Mouse (Mus musculus): ENCODE measurements at regions not wholly inside any gene's neighbourhood (a gene's known extent, or its start where the extent isn't known, plus 50 kb on each side); places are given as distances from the start of the nearest gene placed in this dataset.

GRCm38 (mm10) chr2:117819701-117820225, 291.9 kb upstream of the Thbs1 start:
- no peak overlapping the region for H3K4me2 ChIP-seq (replicated peaks; ENCODE audit: low read depth)
- no peaks in the 10 kb centered on the region for H3K9me3 ChIP-seq (ENCODE audit: control insufficient read depth, low read length)
- ATAC-seq (ENCODE audit: low FRiP score, low TSS enrichment) (no peak), DNase-seq (ENCODE audit: low spot score) (no peak)
- no peak overlapping the region for H3K4me3 ChIP-seq (ENCODE audit: low read depth, low read length)
- H3K27ac ChIP-seq (replicated peaks) = no peak overlapping the region
- H3K9ac ChIP-seq (ENCODE audit: low read length) = no peak overlapping the region
- no peaks in the 10 kb centered on the region for H3K27me3 ChIP-seq (ENCODE audit: control insufficient read depth, insufficient read depth, low read length)
- TF ChIP-seq CTCF (IDR thresholded peaks at IDR 0.05; ENCODE audit: low read depth) = no peak
- no peak for TF ChIP-seq EP300 (optimal IDR thresholded peaks at IDR 0.05)
- 64% methylated on average over 3 of the region's 3 CpGs for WGBS
- H3K36me3 ChIP-seq (ENCODE audit: control insufficient read depth, insufficient read depth, low read length) = no peaks in the 10 kb centered on the region
- H3K4me1 ChIP-seq (replicated peaks; ENCODE audit: control insufficient read depth, insufficient read depth) = no peaks in the 10 kb centered on the region

- Histone ChIP-seq H3K27ac (replicated peaks) (no peak overlapping the region), H3K9ac (ENCODE audit: low read length) (no peak overlapping the region), H3K36me3 (ENCODE audit: control insufficient read depth, insufficient read depth, low read length) (no peaks in the 10 kb centered on the region), H3K27me3 (ENCODE audit: control insufficient read depth, insufficient read depth, low read length) (no peaks in the 10 kb centered on the region), H3K4me1 (replicated peaks; ENCODE audit: control insufficient read depth, insufficient read depth) (no peaks in the 10 kb centered on the region), H3K4me3 (ENCODE audit: low read depth, low read length) (no peak overlapping the region), H3K4me2 (replicated peaks; ENCODE audit: low read depth) (no peak overlapping the region), H3K9me3 (ENCODE audit: control insufficient read depth, low read length) (no peaks in the 10 kb centered on the region)
- no peak for TF ChIP-seq EP300 (optimal IDR thresholded peaks at IDR 0.05)
- TF ChIP-seq CTCF (IDR thresholded peaks at IDR 0.05; ENCODE audit: low read depth) = no peak
- ATAC-seq (ENCODE audit: low FRiP score, low TSS enrichment) (no peak), DNase-seq (ENCODE audit: low spot score) (no peak)
Observed at GRCm38 (mm10) chr2:117820708-117821107, 291.0 kb upstream of the Thbs1 start.

GRCm38 (mm10) chr2:117825088-117825487, 286.6 kb upstream of the Thbs1 start:
- Histone ChIP-seq H3K9ac (ENCODE audit: low read length) (no peak overlapping the region), H3K36me3 (ENCODE audit: control insufficient read depth, insufficient read depth, low read length) (no peaks in the 10 kb centered on the region), H3K4me2 (replicated peaks; ENCODE audit: low read depth) (no peak overlapping the region), H3K4me1 (replicated peaks; ENCODE audit: control insufficient read depth, insufficient read depth) (no peaks in the 10 kb centered on the region), H3K4me3 (ENCODE audit: low read depth, low read length) (no peak overlapping the region), H3K9me3 (ENCODE audit: control insufficient read depth, low read length) (no peaks in the 10 kb centered on the region), H3K27me3 (ENCODE audit: control insufficient read depth, insufficient read depth, low read length) (no peaks in the 10 kb centered on the region), H3K27ac (replicated peaks) (no peak overlapping the region)
- 61% methylated on average over 8 of the region's 8 CpGs for WGBS
- DNase-seq (ENCODE audit: low spot score) = no peak
- TF ChIP-seq CTCF (IDR thresholded peaks at IDR 0.05; ENCODE audit: low read depth) (no peak), EP300 (optimal IDR thresholded peaks at IDR 0.05) (no peak)
- ATAC-seq (ENCODE audit: low FRiP score, low TSS enrichment) = no peak

GRCm38 (mm10) chr2:117827278-117827677, 284.4 kb upstream of the Thbs1 start:
- Histone ChIP-seq H3K27me3 (ENCODE audit: control insufficient read depth, insufficient read depth, low read length) (no peaks in the 10 kb centered on the region), H3K27ac (replicated peaks) (no peak overlapping the region), H3K36me3 (ENCODE audit: control insufficient read depth, insufficient read depth, low read length) (no peaks in the 10 kb centered on the region), H3K9ac (ENCODE audit: low read length) (no peak overlapping the region), H3K4me3 (ENCODE audit: low read depth, low read length) (no peak overlapping the region), H3K4me1 (replicated peaks; ENCODE audit: control insufficient read depth, insufficient read depth) (no peaks in the 10 kb centered on the region), H3K4me2 (replicated peaks; ENCODE audit: low read depth) (no peak overlapping the region), H3K9me3 (ENCODE audit: control insufficient read depth, low read length) (no peaks in the 10 kb centered on the region)
- WGBS = 57% methylated on average over 3 of the region's 3 CpGs
- ATAC-seq (ENCODE audit: low FRiP score, low TSS enrichment) (no peak), DNase-seq (ENCODE audit: low spot score) (no peak)
- no peak for TF ChIP-seq EP300 (optimal IDR thresholded peaks at IDR 0.05)
- TF ChIP-seq CTCF (IDR thresholded peaks at IDR 0.05; ENCODE audit: low read depth) = no peak

- Histone ChIP-seq H3K4me3 (ENCODE audit: low read depth, low read length) (no peak overlapping the region), H3K27ac (replicated peaks) (no peak overlapping the region), H3K9me3 (ENCODE audit: control insufficient read depth, low read length) (no peaks in the 10 kb centered on the region), H3K4me2 (replicated peaks; ENCODE audit: low read depth) (no peak overlapping the region), H3K4me1 (replicated peaks; ENCODE audit: control insufficient read depth, insufficient read depth) (no peaks in the 10 kb centered on the region), H3K27me3 (ENCODE audit: control insufficient read depth, insufficient read depth, low read length) (no peaks in the 10 kb centered on the region), H3K36me3 (ENCODE audit: control insufficient read depth, insufficient read depth, low read length) (no peaks in the 10 kb centered on the region), H3K9ac (ENCODE audit: low read length) (no peak overlapping the region)
- ATAC-seq (ENCODE audit: low FRiP score, low TSS enrichment) = peak; percentile 47; the same call in 1 of the 2 replicates
- no peak for DNase-seq (ENCODE audit: low spot score)
- WGBS = 37% methylated on average over 2 of the region's 2 CpGs
- TF ChIP-seq EP300 (optimal IDR thresholded peaks at IDR 0.05) (no peak), CTCF (IDR thresholded peaks at IDR 0.05; ENCODE audit: low read depth) (no peak)
Observed at GRCm38 (mm10) chr2:117838387-117838786, 273.3 kb upstream of the Thbs1 start.

- 55% methylated on average over 1 of the region's 1 CpGs for WGBS
- Histone ChIP-seq H3K27ac (replicated peaks) (no peak overlapping the region), H3K36me3 (ENCODE audit: control insufficient read depth, insufficient read depth, low read length) (no peaks in the 10 kb centered on the region), H3K4me3 (ENCODE audit: low read depth, low read length) (no peak overlapping the region), H3K4me2 (replicated peaks; ENCODE audit: low read depth) (no peak overlapping the region), H3K4me1 (replicated peaks; ENCODE audit: control insufficient read depth, insufficient read depth) (no peaks in the 10 kb centered on the region), H3K9ac (ENCODE audit: low read length) (no peak overlapping the region), H3K9me3 (ENCODE audit: control insufficient read depth, low read length) (no peaks in the 10 kb centered on the region), H3K27me3 (ENCODE audit: control insufficient read depth, insufficient read depth, low read length) (no peaks in the 10 kb centered on the region)
- DNase-seq (ENCODE audit: low spot score) (no peak), ATAC-seq (ENCODE audit: low FRiP score, low TSS enrichment) (no peak)
- TF ChIP-seq EP300 (optimal IDR thresholded peaks at IDR 0.05) (no peak), CTCF (IDR thresholded peaks at IDR 0.05; ENCODE audit: low read depth) (no peak)
Observed at GRCm38 (mm10) chr2:117840406-117840805, 271.3 kb upstream of the Thbs1 start.

Data from stomach, postnatal 0 days (tissue).